Mouse (Mus musculus): Measurements from ENCODE around the gene Cyp4f39.

Cyp4f39 gene

DNA sequence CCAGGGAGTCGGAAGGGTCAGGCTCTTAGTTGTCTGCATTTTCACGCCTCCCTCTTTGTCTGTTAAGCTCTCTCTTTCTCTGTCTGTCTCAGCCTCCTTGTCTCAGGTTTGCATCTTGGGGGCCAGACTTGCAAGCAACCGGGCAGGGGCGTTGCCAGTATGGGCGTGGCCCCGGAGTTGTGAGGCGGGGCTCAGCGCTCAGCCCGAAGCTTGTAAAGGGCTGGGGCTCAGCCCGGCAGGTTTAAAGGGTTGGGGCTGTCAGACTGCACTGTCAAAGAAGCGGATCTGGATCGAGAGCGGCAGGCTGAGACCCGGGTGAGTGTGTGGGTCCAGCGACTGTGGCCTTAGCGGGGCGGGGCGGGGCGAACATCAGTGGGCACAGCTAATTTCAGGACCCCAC, at the start of gene Cyp4f39:
TSS of gene Cyp4f39 (plus strand) at position 242 of the 400 bp plus-strand sequence.
- peak; percentile 47 for DNase-seq (ENCODE audit: low spot score)

DNA sequence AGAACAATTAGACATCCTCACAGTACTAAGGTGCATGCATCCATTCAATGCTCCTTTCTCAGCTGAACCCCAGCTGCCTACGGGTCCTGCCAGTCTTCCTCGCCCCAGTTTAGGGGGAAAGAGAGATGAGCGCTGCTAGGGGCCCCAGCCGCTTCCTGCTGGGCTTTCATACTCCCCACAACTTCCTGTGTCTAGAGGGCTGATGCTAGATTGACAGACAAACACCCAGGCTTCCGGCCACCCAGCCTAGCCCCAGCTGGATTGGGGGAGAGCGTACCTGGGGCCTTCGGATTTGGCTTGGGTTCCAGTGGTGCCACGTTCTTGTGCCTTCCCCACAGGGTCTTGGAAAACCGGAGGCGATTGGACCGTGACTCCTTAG, 49.8 kb upstream of the Cyp4f39 start:
- DNase-seq (ENCODE audit: low spot score) = peak; percentile 29

DNA sequence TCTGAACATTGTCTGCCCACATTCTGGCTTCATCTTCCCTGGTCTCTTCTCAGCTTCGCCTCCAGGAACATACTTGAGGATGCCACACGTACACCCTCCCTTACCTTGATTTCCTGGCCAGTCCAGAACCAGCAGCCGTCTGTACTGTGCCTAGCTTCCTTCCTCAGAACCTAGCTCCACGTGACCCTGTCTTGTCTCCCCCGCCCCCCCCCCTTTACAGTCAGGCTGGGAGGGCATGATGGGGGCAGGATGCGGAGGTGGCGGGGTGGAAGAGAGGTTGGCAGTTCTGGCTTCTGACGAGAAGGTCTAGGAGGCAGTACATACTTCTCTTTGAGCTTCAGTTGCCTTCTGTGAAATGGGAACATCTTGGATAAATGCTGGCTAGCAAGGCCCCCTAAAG, 49.1 kb upstream of the Cyp4f39 start, which contains the start of gene Rasal3:
TSS of gene Rasal3 (minus strand) at position 167 of the 400 bp plus-strand sequence.
- no peak for DNase-seq (ENCODE audit: low spot score)

DNA sequence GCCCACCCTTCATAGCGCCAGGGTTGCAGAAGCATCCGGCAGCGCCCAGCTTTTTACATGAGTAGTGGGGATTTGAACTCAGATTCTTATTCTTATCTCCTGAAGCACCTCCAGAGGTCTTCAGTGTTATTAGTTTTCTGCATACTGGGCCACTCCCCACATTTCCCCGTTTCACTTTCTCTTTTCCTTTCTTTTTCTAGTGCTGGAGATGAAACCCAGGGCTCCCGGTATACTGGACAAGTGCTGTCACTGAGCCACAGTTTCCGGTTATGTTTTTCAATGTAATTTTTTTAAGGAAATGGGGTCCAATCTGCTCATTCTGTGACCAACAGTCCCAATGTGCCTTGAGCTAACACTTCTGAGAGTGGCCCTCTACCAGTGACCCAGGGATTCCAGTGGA, 40.6 kb upstream of the Cyp4f39 start:
- no peak for DNase-seq (ENCODE audit: low spot score)

DNA sequence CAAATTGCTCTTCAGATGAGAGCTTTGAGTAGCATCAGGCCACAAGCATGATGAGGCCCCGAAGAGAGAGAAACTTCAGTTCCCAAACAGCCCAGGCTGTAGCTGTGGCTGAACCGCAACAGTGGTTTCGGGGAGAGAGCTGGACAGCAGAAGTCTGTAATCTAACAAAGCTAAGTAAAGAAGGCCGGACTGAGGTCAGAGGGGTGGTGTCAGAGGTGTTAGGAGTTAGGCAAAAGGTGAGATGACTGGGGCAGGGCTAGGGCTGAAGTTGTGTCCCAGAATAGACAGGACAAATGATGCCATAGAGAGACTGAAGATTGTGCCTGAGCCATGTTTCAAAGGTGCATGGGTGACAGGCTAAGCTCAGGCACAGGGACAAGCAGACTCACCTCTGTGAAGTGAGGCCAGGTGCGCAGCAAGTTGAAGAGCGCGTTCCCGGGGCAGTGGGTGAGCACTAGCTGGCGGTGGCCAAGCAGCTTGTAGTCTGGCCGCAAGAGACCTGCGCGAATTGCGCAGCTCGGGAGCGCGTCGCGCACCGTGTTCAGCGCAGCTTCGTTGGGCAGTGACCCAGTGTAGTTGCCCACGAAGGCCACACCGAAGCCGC, 37.0 kb upstream of the Cyp4f39 start:
- DNase-seq (ENCODE audit: low spot score) = no peak

DNA sequence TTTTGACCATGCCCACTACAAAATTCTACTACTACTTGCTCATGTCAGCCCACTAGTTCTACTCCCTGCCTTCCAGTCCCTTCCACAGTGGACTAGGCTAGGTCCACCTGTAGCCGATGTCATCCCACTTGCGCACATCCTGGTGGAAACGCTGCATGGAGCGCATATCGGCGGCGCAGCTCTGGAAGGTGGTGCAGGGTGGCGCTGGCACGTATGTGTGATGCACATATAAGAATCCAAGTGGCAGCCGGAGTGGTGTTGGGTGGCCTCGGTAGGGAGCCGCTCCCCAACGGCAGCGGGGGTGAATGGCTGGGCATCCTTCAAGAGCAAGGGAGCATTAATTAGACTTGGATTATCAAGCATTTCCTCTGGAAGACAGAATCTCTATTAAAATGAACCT, 35.8 kb upstream of the Cyp4f39 start:
- no peak for DNase-seq (ENCODE audit: low spot score)

DNA sequence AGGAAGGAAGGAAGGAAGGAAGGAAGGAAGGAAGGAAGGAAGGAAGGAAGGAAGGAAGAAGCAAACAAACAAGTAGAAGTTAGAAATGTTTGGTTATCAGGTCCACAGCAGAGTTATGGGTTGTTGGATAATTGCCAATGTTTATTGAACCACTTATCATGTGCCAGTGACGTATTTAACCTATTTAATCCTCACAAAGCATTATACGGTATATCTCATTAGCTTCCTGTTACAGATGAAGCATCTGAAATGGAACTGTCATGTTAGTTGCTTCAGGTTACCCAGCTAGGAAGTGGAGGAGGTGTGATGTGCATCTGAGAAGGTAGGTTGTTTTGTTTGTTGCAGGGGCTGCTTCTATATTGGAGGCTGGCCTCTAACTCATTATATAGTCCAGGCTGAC, 32.5 kb upstream of the Cyp4f39 start:
- DNase-seq (ENCODE audit: low spot score) = no peak

DNA sequence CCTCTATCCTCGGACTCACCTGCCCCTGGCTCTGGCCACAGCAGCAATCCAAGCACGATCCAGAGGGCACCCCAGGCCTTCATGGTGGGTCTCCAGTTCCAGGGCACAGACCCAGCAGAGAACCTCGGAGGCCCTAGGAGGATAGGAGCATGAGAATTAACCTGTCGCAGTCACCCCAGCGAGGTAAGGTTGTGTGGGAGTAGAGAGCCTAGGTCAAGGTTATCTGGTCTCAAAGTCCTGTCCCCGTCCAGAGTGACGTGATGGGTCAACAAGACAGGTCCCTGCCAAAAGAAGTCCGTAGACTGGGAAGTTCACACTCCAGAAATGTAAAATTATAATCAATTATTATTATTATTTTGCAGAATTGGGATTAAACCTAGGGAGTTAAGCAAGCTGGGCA, 31.7 kb upstream of the Cyp4f39 start:
- no peak for DNase-seq (ENCODE audit: low spot score)

DNA sequence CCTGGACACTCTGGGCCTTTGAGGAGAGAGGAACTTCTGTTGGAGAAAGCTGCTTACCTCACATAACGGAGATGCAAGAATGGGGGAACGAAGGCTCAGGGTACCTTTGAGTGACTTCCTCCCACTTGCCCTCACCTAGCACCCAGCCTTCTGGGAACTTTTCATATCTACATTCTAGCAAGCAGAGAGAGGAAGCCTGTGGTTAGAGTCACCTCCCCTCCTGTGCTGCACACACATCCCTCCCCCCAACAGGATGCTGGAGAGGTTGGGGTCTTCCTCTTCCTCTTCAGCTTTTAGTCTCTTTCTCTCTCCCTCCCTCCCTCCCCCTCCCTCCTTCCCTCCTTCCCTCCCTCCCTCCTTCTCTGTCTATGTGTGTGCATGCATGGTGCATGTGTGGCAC, 28.5 kb upstream of the Cyp4f39 start, which contains the start of gene Pglyrp2:
TSS of gene Pglyrp2 (minus strand) at position 134 of the 400 bp plus-strand sequence.
- DNase-seq (ENCODE audit: low spot score) = no peak

DNA sequence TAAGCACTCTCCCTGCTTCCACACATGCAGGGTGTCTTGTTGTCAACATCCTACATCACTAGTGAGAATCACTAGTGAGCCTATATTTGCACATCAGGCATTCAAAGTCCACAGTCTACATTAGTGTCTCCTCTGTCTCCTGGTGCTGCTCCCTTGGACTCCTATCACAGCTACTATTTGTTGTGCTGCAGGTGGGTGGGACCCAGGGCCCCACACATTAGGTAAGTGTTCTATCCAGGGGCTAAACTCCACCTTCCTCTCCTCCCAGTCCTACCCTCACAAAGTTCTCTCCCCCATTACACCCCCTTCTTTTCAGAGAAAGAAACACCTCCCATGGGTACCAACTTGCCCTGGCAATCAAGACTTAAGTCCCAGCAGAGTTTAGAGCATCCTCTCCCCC, 25.9 kb upstream of the Cyp4f39 start:
- DNase-seq (ENCODE audit: low spot score) = no peak

DNA sequence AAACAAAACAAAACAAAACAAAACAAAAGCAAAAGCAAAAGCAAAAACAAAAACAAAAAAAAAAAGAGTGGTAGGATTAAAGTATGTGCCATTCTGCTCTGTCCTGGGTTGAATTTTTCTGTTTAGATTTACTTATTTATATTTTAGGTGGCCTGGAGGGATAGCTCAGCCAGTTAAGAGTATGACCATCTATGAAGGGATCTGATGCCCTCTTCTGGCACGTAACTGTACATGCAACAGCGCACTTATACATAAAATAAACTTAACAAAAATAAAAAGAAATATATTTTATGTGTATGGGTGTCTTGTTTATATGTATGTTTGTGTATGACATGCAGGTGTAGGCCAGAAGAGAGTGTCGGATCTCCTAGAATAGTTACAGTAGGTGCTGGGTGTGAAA, 20.6 kb upstream of the Cyp4f39 start:
- DNase-seq (ENCODE audit: low spot score) = peak; percentile 13

DNA sequence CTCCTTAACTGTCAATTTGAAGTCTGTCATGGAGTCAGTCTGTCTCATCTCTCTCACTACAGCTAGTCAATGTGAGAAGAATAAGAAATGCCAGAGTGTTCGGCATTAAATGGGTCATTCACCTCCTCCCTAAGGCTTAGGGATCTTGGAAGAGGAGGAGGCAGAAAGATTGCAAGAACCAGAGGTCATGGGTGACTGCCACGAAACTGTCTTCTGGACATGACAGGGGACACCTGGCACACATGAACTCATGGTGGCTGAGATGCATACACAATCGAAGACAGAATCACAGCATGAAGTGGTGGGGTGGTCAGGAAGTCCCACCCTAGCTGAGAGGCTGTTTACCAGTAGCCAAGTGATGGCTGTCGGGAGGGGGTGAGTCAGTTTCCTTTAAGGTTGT, 18.2 kb upstream of the Cyp4f39 start:
- no peak for DNase-seq (ENCODE audit: low spot score)

DNA sequence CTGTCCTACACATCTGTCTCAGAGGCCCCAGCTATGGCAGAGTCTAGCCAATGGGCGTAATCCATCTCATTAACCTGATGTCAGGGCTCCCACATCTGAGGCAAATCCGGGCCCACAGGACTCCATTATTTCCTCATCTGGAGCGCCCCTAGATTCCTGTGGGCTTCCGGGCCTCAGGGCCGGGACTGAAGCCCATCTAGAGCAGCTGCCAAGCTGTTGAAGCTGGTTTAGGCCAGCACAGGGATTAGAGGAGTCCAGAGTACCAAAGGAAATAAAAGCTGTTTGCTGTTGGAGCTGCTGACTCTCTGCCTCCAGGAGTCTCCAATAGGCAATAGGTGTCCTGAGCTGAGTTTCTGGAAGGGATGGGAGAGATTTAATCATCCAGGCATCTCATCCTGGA, 17.4 kb upstream of the Cyp4f39 start:
- DNase-seq (ENCODE audit: low spot score) = no peak

DNA sequence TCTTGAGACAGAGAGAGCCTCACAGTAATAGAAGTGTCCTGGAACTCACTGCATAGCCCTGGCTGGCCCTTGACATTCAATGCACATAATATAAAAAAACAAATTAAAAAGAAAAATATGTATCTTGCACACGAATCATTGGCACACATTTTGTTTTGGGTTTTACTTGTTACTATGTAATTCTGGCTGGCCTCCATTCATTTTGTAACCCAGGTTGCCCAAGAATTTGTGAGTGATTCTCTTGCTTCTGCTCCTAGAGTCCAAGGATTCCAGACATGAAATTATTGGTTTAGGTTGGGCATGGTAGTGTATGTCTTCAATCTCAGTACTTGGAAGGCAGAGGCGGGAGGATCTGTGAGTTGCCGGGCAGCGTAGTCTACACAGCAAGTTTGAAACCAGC, 15.4 kb upstream of the Cyp4f39 start:
- DNase-seq (ENCODE audit: low spot score) = no peak

DNA sequence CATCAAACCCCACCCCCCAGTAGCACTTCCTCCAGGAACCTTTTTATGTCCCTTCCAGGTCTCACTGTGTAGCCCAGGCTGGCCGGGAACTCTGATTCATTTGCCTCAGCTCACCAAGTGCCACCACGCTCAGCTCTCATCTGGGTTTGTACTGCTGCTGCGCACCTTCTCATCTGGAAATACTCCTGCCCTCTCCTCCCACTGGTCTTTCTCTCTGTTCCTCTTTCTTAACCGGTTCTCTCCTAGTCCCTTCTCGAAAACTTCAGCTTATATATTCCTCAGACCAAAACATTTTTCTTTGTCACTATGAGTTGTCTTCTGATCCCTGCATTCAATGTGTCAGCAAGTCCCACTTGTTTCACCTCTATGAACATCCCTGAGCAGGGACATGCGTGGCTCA, 9.3 kb upstream of the Cyp4f39 start:
- no peak for DNase-seq (ENCODE audit: low spot score)

DNA sequence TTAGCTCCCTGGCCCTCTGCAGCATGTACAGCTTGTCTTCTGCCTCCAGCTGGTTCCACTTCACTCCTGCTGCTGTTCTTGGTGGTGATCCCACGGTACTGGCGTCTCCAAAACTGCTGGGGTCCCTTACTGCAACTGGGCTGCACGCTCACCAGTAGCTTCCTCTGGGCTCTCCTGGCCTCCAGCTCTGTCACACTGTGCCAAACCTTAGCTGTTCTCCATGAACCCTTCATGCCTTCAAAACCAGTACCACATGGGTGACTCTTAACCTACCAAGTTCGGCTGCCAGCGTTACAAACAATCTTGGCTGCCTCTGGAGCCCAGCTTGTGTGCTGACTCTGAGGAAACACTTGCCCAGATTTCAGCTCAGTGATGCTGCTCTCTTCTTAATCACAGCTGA, 7.5 kb upstream of the Cyp4f39 start:
- DNase-seq (ENCODE audit: low spot score) = no peak

DNA sequence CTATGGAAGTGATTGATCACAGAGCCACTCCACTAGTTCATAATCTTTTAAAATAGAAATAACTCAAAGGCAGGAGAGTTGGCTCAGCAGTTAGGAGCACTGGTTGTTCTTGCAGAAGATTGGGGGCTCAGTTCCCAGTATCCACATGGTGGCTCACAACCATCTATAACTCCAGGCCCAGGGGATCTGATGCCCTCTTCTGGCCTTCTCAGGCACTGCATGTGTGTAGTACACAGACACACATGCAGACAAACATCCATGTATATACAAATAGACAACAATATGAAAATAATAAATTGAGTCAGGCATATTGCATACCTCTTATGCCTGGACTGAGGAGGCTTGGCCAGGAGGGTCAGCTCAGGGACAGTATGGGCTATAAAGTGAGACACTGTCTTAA, 5.3 kb upstream of the Cyp4f39 start:
- DNase-seq (ENCODE audit: low spot score) = no peak

DNA sequence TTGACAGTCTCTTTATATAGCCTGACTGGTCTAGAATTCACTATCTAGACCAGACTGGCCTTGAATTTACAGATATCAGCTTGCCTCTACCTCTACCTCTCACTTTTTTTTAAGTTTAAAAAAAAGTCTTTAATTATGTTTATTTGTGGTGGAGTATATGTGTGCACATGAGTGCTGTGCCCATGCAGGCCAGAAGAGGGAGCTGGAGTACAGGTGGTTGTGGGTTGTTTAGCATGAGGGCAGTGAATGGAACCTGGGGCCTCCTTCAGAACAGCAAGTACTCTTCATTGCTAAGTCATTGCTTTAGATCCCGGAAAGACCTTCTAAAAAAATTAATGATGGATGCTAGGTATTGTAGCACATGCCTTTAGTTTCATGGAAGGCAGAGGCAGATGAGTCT, 3.5 kb upstream of the Cyp4f39 start:
- DNase-seq (ENCODE audit: low spot score) = no peak

DNA sequence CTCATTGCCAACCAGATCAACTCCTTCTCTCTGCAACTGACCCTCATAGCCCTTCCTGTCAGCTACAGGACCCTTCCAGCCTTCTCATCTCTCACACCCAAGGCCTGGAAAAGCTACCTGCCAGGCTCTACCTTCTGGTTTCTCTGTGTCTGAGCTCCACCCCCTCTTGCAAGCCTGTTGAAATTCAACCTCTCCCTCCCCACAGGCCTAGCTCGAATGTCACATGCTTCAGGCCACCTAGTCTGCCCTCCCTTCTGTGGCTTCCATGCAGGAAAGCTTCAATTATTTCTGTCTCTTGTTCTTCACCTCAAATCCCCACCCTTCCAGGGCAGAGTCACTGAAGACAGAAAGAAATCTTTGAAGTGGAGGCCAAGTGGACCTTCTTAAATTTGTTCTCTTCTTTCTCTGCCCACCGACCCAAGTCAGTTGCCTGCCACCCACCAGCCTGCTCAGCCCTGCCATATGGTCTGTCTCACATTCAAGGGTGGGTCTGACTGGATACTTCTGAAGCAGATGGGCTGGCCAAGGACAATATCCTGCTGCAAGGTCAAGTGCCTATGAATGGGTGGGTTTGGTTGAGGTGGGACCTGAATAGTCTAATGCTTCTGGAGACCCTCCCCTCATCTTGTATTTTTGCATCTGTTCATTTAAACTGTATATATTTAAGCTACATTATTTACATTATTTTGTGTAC, 1.5 kb upstream of the Cyp4f39 start:
- DNase-seq (ENCODE audit: low spot score) = no peak

DNA sequence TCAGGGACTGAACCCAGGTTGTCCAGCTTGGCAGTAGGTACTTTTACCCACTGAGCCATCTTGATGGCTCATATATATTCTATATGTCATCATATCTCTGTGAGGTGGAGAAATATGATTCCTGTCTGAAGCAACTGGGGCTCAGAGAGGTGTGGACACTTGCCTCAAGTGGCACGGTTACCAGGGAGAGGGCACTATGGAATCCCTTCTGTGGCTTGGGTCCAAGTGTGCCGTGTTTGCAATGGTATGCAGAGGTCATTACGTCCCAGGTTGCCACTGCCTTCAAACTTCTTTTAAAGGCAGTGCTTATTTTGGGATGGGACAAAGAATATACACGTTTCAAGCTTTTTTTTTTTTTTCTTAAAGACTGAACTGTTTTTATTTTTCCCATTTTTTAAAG, 1.7 kb downstream of the Cyp4f39 start:
- no peak for DNase-seq (ENCODE audit: low spot score)

DNA sequence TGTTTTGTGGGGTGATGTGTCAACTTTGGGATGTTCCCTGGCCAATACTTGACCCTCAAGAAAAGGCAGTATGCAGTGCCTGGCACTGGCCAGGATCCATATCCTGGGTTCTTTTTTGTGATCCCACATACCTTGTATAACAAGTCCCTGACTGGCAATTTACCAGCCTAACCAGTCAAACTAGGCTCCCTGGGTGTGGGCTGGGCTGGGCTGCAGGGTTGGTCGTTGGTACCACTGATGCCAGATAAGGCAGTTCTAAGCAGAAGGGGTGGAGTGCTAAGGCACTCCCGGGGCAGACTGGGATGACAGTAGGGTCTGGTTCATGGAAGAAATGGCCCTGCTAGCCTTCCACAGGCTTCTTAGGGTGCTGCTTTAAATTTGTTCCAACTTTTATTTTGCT, 2.5 kb downstream of the Cyp4f39 start:
- peak; percentile 33 for DNase-seq (ENCODE audit: low spot score)

DNA sequence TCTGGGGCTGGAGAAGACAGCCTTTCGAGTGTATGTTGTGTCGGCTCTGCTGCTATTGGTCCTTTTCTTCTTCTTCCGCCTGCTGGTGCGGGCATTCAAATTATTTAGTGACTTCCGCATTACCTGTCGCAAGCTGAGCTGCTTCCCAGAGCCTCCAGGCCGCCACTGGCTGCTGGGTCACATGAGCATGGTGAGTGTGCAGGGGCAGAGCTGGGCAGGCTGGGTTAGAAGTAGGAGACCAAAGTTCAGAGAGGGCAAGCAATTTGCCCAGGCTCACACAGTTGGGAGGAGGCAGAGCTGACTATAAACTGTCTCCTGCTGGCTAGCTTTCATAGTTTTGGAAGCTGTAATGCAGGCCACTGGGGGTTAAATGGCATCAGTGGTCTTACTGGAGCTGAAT, 16.0 kb downstream of the Cyp4f39 start:
- no peak for DNase-seq (ENCODE audit: low spot score)

DNA sequence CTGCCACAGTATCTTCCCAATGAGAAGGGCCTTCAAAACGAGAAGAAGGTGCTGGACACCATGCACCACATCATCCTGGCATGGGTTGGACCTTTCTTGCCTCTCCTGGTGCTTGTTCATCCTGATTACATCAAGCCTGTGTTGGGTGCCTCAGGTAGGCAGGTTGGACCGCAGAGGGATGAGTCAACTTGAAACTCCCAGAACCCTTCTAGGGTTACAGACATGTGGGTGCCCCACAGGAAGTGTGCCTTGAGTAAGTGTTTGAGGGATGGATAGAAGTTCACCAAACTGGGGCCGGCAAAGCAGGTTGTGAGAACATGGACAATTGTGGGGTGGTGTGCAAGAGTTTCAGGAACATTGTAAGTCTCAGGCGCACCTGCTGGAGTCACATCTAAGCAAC, 18.3 kb downstream of the Cyp4f39 start:
- no peak for DNase-seq (ENCODE audit: low spot score)

DNA sequence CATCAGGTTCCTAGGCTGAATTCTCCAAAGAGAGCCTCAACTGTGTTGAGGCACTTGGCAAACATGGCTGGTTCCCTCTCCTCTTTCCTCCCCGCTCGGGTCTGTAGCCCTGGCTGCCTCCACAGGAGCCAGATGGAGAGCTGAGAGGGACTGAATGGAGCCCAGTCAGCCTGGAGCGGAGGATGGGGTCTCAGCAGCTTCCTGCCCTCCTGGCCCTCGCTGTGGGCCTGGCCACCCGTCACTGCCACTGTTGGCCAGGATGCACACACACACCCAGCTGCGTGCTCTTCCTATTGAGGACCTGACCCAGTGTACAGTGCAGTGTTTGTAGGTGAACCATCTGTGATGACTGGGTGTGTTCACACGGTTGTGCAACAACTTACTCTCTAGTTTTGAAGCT, 19.7 kb downstream of the Cyp4f39 start:
- DNase-seq (ENCODE audit: low spot score) = no peak
